Mouse (Mus musculus) adipose tissue, adult 10 weeks (tissue): ENCODE results near the gene Fam24b. TPM values are rescaled to one million over a fixed set of nuclear protein-coding genes. Genes with fewer than 3 reads are reported as not detected.

Experiments used
- polyA plus RNA-seq: library from polyadenylated mRNA; stranded (reverse); fragments of 350-450 nt; fragmentation: Illumina TruSeq; extraction: RNeasy Lipid Tissue Mini Kit (QIAGEN cat#74804); gene quantifications from one replicate; pipeline ENCODE4 v1.2.3, GENCODE M21; 2014; ENCODE audit warnings: low read depth, low replicate concordance

Gene Fam24b
- polyA plus RNA-seq: 8.0 TPM

DNA sequence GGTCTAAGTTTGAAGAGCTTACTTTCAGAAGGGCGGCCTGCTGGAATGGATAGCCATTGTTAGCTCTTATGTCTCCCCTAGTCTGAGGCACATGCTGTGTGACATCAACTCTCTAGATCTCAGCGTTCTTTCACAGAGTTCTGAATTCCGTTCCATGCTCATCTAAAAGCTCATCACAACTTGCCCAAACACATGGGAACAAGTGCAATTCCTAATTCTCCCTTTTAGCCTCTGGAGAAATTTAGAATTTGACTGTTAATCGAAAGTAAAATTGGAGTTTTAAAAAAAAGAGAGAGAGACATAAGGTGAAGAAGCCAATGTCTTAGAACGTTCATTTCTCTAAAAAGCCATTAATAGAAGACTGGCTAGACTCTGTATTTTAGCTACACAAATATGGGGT is at the start of gene Fam24b:
Gene Fam24b (minus strand): TSS at position 101 of the 400 bp plus-strand sequence.

DNA sequence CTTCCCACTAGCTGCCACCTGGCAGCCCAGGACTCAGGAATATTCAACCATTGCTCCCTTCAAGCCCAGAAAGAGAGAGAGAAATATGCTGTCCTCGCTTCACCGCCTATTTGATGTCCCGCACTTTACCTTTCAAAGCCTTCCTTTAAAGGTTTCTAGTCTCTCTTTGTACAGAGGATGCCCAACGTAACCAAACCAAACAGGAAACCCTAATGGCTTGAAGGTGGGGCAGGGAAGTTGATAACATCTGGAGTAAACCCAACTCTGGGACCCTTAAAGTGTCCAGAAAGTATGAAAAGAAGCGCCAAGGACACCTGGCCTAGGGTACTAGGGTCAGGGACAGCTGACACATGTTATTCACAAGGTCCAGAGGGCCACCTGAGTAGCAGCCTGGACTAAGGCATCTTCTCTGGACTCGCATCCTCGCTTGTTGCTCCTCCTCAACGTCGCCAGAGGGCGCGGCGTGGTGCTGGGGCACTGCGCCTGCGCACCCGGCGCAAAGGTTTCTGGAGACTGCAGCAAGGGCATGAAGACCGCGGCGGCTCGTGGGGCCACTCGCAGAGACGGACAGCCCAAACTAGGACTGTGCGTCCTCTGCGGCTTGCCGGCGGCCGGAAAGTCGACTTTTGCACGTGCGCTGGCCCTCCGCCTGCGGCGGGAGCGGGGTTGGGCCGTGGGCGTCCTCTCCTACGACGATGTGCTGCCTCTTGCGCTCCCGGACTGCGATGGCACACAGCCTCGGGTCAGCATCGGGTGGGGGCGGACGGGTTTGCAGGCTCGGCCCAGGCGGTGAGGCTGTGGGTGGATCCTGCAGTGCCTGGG is 41.5 kb upstream of the Fam24b start, which contains the start of gene Pstk:
Gene Pstk (plus strand): TSS at position 494 of the 822 bp plus-strand sequence.

DNA sequence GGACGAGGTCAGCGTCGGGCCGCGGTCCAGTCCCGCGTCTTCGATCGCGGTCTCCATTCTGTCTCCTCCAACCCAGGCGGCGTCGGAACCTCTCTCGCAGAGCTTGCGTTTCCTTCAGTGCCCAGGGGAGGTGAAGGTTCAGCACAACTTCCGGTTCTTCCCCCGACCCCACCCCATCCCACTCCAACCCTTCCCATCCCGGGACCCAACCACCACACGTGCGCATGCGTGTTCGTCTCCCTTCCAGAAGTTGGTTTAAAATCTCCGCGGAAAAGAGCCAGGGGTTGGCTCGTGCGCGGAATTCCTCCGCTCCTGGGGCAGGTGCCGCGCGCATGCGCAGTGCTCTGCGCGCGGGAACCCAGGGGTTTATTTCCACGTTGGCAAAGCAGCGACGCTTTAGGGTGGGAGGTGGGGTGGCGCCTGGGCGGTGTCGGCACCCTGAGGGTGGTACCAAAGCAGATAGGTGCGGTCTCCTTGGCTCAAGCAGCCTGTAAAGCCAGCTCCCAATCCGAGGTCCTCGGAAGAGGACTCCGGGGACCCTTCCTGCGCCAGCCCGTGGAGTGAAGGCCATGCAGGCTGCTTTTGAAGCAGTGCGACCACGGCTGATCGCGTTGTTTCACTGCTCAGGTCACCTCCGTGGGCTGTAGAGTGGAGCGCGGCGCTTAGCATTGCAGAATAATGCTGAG is 33.4 kb upstream of the Fam24b start, which contains the start of gene 2310057M21Rik:
Gene 2310057M21Rik (minus strand): TSS at position 145 of the 686 bp plus-strand sequence.

DNA sequence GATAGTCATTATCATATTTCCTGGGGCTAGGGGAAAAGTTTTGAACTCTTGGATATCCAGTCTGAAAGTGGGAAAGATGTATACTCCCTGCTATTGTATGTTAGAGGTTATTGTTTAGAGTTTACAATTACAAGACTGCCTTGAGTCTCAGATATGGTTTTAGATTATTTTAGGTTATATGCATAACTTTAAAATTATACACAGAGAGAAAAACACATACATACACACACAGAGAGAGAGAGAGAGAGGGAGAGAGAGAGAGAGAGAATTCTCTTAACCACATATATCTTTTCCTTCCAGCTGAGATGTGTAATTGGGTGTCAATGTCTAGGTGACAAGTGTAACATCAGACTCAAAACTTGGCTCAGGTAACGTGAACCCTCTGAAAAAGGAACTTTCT is 4.2 kb upstream of the Fam24b start, which contains the start of gene Fam24a:
Gene Fam24a (plus strand): TSS at position 301 of the 400 bp plus-strand sequence.

DNA sequence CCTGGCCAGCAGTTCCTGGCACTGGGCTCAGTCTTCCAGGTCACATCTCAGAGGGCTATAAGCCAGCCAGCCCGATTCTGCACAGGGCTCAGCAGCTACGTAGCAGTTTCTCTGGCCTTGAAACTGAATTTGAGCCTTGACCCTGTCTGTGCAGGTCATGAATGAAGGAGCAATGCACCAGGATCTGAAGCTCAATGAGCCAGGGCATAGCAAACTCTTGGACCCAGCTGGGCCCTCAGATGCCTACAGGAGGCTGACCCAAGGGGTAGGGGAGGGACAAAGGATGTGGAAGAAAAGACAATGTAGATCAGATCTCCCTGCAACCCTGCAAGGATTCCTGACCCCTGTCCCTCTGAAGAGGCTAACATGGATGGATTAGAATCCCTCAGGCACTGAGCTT is 7.1 kb downstream of the Fam24b start, which contains the start of gene Cuzd1:
Gene Cuzd1 (minus strand): TSS at position 101 of the 400 bp plus-strand sequence.

Other genes starting within 250 kb of the Fam24b start
- 0.38 TPM for gene 4933402N03Rik, start 183.2 kb downstream of the Fam24b start, polyA plus RNA-seq
- 2.5 TPM for gene 5430419D17Rik, start 155.1 kb downstream of the Fam24b start, polyA plus RNA-seq
- 2,087 TPM for gene Cuzd1, start 7.2 kb downstream of the Fam24b start, polyA plus RNA-seq
- 3.3 TPM for gene Fam24a, start 4.3 kb upstream of the Fam24b start, polyA plus RNA-seq
- 5.9 TPM for gene 2310057M21Rik, start 33.2 kb upstream of the Fam24b start, polyA plus RNA-seq
- 29.7 TPM for gene Pstk, start 41.6 kb upstream of the Fam24b start, polyA plus RNA-seq
- 16.2 TPM for gene Ikzf5, start 81.0 kb upstream of the Fam24b start, polyA plus RNA-seq
- 145 TPM for gene Acadsb, start 81.1 kb upstream of the Fam24b start, polyA plus RNA-seq
- gene Hmx3, start 213.4 kb upstream of the Fam24b start, polyA plus RNA-seq: not detected
- gene Hmx2, start 219.3 kb upstream of the Fam24b start, polyA plus RNA-seq: not detected
- gene Bub3, start 230.7 kb upstream of the Fam24b start, polyA plus RNA-seq: 40.4 TPM